Mouse (Mus musculus) embryonic stem cell, embryonic (primary cell): ENCODE data around the gene Gm20855.
"Not testable (repeated sequence)": the region's sequence is repeated elsewhere in the genome, so short reads cannot be mapped to it uniquely, and the experiment has no call there.

Experiments used
- CTCF ChIA-PET, 4 experiments: fragments of 300-600 bp in 2 of 4; fragments of 350-600 bp in 2 of 4; sonication (Branson Sonifier 250); formaldehyde crosslinking; loops; one replicate each; lab custom pipeline; 2022; ENCODE audit warnings: inconsistent platforms in 2 of 4; lab: Charles Lee
- POLR2A ChIA-PET, 4 experiments: fragments of 300-600 bp in 2 of 4; fragments of 350-600 bp in 2 of 4; sonication (Branson Sonifier 250); formaldehyde crosslinking; loops; one replicate each; lab custom pipeline; 2022; ENCODE audit warnings: antibody characterized with exemption in 4 of 4, inconsistent platforms in 1 of 4; lab: Charles Lee

The Gm20855 gene

DNA sequence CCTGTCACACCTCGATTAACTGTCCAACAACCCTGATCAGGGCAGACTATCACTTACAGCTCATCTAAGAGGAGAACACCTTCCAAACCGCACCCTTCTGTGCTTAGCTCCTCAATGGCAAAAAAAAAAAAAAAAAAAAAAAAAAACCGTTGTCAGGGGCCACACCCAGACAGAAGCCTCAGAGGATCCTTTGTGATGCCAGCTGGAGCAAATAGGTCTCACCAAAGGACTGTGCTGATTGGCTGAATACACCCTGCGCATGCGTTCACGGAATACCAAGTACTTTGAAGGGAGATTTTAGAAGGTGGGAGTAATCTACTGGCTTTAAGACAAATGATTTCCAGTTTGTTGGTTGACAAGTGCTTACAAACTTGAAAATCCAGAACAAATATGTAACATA, at the start of gene Gm20855:
Gm20855 (minus strand) TSS at position 101 of the 400 bp plus-strand sequence.
- POLR2A ChIA-PET: not testable (repeated sequence)

More for the DNA sequence above, at the start of gene Gm20855:
- CTCF ChIA-PET: not testable (repeated sequence)
